In genomic region chr10:4900324-4900723, GRCm38 (mm10) we compare ENCODE assay signal across 13 mouse cellular contexts.
DNase-seq lines count a peak whose midpoint lies in the region; ATAC-seq lines count a peak whose summit lies in the region.
"Had no signal": no experiment of that assay in that cellular context is flagged by ENCODE, and none has a peak within 500 bp of the region (broad histone marks: within the 10 kb centered on the region; RNA-seq: fewer than 3 reads in every experiment).

No protein-coding gene starts in this region.

- no peaks in the 10 kb centered on the region for H3K9me3 ChIP-seq in megakaryocyte, embryonic 14.5 days
- H3K9me3 ChIP-seq: hindbrain, embryonic 13.5 days; limb, embryonic 13.5 days had no signal

- no peaks in the 10 kb centered on the region for H3K27me3 ChIP-seq in megakaryocyte, embryonic 14.5 days (replicated peaks)
- no peaks in the 10 kb centered on the region for H3K27me3 ChIP-seq in splenic B cell, adult 2 months (ENCODE audit: control insufficient read depth, insufficient read depth, low read length, poor library complexity, severe bottlenecking)
- H3K27me3 ChIP-seq: CH12.LX; hindbrain, embryonic 13.5 days had no signal

- no peak for ATAC-seq in megakaryocyte, adult 5-6 weeks (ENCODE audit: poor library complexity, severe bottlenecking)
- ATAC-seq in erythroid progenitor cell, adult 5-6 weeks (replicated peaks; ENCODE audit: low FRiP score, poor library complexity, severe bottlenecking), result no peak
- ATAC-seq: midbrain, embryonic 16.5 days had no signal

- no peaks in the 10 kb centered on the region for H3K36me3 ChIP-seq in megakaryocyte, embryonic 14.5 days (replicated peaks; ENCODE audit: low read length)
- H3K36me3 ChIP-seq in splenic B cell, adult 2 months (ENCODE audit: control insufficient read depth, insufficient read depth, low read length, poor library complexity, severe bottlenecking), result no peaks in the 10 kb centered on the region
- H3K36me3 ChIP-seq: hindbrain, embryonic 13.5 days; limb, embryonic 13.5 days had no signal

- H3K4me1 ChIP-seq in megakaryocyte, embryonic 14.5 days, result peaks cover 8% of the 10 kb centered on the region
- H3K4me1 ChIP-seq: hindbrain, embryonic 13.5 days; limb, embryonic 13.5 days had no signal

- peak overlapping the region; percentile 79 for H3K4me3 ChIP-seq in megakaryocyte, embryonic 14.5 days (replicated peaks)
- H3K4me3 ChIP-seq: hindbrain, embryonic 13.5 days; limb, embryonic 13.5 days had no signal

- DNase-seq in R1 (ENCODE audit: low read depth, low spot score), result peak; percentile 50
- DNase-seq in induced T-regulatory cell, adult 2 months (ENCODE audit: low read depth), result peak; percentile 4
- peak; percentile 6 for DNase-seq in splenic B cell, adult 2 months (ENCODE audit: low read depth, low spot score)
- no peak for DNase-seq in cerebellum, postnatal 36 days
- DNase-seq: adrenal gland, postnatal 14 days; cerebellum, adult 18-20 months had no signal

Comparison
In these comparisons a context has a peak if more than half of its experiments do, and no peak if none do; other contexts are left out.
1. DNase-seq: peak in R1 (single experiment), induced T-regulatory cell, adult 2 months (single experiment) and splenic B cell, adult 2 months (single experiment); none in cerebellum, postnatal 36 days (0 of 2).